Mouse (Mus musculus) layer of hippocampus, adult 9-10 months (tissue): Measurements from ENCODE around the gene Tmbim6.

Experiments used
- DNase-seq: peaks from one replicate; pipeline ENCODE4 v3.0.0; 2022; ENCODE audit warnings: low spot score

The Tmbim6 gene

DNA sequence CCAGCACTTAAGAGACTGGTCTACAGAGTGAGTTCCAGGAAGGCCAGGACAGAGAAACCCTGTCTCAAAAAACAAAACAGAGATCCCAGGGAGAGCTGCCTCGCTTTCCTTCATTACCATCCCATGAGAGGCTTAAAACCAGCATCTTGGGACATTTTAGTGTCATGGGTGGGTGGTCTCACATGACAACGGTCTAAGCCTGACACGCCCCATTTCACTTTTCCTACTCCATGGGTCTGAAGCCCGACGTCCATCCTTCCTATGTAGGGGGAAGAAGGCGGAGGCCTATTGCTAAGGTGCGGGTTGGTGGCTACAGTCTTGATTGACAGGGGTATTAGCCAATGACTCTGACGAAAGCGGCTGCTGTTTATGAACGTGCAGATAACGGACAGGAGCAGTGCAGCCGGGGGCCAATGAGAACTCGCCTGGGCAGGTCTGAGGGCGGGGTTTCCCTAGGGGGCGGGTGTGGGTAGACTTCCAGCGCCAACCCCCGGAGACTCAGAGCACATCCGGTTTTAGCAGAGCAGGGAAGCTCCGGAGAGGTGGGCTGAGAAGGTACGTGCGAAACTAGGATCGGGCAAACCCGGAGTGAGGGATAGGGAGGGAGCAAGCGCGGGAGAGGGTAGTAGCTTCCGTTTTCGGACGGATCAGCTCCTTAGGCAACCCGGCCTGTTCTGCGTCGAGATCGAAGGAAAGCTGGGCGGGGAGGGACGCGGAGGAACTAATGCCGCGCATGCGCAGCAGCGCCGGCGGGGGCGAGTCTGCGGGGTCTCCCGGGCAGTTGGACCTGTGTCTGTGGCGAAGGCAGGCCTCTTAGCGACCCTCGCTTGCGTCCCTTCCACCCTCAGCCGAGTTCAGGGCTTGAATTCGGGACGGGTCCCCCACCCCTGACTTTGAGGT, at the start of gene Tmbim6:
Gene Tmbim6 (plus strand): TSS at position 397 of the 900 bp plus-strand sequence.
- peak; percentile 100 for DNase-seq

DNA sequence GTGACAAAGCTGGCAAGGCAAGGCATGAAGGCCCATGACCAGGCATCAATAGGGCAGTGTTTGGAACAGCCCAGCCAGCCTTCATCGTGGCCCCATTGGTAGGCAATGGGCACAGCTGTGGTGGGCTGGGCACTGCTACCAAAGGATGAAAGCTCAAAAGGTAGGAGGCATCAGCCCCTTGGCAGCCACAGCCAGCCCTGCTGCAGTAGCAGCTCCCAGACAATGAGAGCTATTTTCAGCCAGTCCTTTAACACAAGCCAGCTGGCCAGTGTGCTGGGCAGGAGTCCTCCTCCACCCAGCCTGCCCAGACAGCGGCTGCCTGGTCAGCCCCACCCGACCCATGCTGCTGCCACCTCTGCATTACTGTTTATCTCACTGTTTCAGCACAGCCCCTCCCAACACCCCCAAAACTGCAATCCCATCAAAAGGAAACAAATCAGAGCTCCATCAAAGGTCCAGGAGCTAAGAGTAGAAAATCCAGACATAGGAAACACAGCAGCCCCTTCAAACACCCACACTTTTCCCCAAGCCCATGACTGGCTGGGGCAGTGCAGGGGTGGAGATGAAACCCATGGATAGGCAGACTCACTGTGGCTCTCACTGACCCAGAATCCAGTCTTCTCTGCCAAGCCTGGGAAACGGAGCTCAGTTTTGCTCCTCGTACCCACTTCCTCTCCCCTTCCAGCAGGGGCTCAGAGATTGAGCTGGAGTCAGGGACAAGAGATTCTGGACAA, 49.1 kb upstream of the Tmbim6 start:
- DNase-seq: no peak

DNA sequence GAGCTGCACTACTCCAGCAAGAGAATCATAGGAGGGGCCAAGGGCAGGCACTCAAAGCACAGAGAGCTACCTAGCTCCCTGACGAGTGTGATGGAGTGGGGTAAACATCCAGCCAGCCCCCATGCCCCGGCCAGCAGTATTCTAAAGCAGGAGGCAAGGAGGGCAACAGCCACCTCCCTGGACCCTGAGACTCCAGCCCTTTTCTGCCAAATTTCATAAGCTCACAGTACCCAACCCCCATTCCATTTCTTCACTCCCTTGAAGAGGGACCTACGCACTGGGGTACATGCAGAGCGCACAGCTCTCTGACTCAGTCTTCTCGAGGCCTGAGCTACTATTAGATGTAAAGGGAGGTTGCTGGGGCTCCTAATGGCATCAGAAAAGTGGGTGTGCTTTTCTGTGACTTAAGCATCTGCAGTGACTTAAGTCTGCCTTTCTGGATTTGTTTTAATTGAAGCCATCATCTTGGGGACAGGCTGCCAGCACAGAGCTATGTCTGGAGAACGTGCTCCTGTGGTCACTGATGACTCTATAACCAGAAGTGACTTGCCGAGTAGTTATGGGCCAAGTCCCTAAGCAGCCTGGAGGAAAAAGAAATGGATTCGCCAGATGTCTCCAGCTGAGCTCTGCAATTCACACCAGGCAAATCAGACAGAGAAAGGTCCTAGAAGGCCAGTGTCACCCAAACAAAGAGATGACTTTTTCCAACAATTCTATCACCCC, 48.4 kb upstream of the Tmbim6 start:
- DNase-seq: no peak

DNA sequence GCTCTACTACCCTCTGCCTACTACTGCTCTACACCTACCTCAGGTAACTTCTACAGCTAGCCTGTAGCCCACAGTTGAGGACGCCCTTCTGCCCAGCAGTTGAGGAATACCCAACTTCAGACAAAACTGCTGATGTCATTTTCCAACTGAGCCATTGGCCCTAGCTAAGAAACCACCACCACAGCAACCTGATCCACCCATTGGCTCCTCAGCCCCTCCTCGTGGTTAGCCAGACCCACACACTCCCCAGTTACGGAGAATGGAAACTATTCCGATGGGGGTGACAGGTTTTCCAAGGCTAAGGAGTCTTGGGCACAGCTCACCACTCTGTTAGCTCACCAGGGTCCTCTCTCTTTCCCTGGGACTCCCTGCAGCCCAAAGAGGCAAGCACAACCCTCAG, 47.7 kb upstream of the Tmbim6 start:
- no peak for DNase-seq

DNA sequence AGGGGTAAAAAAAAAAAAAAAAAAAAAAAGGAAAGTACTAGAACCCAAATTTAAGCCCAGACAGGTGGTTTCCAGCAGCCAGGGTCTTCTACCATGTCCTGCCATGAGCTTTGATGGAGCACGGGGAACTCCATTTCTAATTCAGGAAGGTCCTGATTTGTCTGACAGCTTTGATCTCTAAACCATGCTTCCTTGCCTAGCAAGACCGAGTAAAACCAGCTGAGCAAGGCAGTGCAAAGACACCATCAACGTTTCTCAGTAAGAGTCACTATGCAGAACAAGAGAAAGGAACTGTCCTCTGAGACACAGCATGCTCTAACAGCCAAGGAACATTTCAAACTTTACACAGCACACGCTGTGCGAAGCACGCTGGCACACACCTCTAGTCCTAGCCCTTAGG, 41.1 kb upstream of the Tmbim6 start:
- no peak for DNase-seq

- no peak for DNase-seq
Observed at GRCm38 (mm10) chr15:99352306-99352705, 40.4 kb upstream of the Tmbim6 start.

DNA sequence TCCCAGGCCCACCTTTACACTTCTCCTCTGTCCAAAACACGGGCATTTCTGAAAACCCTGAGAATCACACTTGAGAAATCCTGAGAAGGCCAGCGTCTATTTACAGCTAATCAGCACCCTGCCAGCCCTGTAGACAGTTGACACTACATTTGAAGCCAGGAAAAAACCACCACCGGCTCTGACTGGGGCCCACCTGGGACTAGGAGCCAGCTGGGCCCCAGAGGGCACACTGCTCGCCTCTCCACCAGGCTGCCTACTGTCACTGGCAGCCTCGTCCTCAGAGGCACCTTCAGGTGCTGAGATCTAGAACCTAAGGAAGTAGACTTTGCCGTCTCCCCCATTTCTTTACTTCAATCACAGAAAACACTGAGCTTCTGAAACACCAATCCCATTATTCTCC, 37.0 kb upstream of the Tmbim6 start:
- no peak for DNase-seq

DNA sequence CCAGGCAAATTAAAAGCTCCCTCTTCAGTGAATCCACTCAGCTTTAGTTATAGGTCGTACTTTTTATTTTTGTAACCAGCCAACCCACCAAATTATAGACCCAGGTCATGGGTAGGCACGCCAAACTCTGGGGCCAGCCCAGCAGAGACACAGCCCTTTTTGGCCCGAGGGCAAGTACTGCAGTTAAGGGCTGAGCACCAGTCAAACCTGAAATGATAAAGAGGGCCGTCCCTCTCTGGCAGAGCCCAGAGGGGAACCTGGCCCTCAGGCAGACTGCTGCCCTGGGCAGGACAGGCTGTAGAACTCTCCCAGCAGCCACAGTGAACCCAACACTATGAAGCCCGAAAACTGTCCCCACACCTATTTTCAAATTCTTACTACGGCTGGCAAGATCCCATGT, 36.2 kb upstream of the Tmbim6 start:
- DNase-seq: no peak

GRCm38 (mm10) chr15:99358952-99359351, 33.7 kb upstream of the Tmbim6 start:
- no peak for DNase-seq

DNA sequence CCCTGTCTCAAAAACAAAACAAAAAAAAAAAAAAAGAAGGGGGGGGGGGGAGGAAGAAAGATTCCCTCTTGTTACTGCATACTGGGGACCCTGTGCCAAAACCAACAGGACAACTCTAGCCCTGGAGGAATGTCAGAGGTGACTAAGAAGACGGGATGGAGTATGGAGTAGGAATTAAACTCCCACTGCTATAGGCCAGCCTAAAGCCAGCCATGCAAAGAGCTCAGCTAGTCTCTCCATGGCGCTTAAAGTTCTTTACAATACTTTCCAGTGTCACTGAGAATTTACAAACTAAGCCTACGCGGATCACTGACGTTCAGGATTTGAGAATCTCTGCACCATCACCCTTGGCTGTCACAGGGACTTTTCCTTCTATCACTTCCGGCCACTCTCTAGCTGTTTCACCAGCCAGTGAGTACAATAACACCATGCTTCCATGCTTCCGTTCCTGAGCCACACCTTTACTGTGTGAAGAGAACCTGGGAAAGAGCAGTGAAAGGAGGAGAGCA, 28.6 kb upstream of the Tmbim6 start:
- DNase-seq: no peak

DNA sequence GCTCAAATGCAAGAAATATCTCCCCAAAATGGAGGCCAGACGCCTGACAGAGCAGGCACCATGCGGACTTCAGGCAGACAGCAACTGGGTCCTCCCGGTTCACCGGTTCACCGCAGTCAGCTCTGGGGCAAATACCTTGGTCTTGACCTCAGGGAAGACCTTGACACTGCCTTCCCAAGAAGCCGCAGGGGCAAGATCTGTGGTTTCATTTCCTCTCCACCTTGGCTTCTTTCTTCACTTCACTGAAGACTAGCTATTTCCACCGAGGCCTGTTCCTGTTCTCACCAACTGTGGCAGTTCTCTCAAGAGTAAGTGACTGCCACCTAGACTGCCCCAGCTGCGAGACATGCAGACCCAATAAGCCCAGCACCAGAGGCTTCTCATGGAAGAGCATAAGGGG, 27.8 kb upstream of the Tmbim6 start:
- no peak for DNase-seq

DNA sequence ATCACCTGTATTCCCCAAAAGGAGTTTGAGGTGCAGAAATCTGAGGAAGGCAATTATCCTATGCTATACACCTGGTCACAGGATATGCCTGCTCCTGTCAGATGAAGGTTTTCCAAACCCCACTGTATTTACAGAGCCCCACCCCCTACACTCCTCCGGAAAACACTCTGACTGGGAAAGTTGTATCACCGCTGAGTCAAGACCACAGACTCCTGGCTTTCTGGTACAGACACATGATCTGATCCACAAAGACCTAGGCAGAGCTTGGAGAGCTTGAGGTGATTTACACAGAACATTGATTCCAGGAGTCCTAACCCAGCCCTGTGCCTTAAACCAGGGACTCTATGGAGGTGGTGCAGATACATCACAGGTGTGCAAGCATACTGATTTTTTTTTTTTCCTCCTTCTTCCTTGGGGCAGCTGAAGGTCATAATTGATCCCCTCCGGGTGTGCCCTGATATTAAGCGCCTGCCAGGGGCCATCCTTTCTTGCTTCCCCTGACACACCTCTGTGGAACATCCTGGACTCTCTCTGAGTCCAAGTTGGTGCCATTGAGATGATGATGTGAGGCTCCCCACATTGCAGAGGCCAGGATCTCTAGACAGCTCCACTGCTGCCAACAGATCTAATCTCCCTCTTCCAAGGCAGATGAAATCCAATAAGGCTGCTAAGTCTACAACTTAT, 24.0 kb upstream of the Tmbim6 start:
- DNase-seq: no peak

- no peak for DNase-seq
Observed at GRCm38 (mm10) chr15:99369391-99370171, 23.1 kb upstream of the Tmbim6 start.

GRCm38 (mm10) chr15:99370259-99370691, 22.4 kb upstream of the Tmbim6 start, which contains the start of gene Fmnl3:
Fmnl3 (minus strand) TSS chr15:99370482.
- DNase-seq: peak; percentile 91

- DNase-seq: no peak
Observed at GRCm38 (mm10) chr15:99371526-99372340, 20.9 kb upstream of the Tmbim6 start.

DNA sequence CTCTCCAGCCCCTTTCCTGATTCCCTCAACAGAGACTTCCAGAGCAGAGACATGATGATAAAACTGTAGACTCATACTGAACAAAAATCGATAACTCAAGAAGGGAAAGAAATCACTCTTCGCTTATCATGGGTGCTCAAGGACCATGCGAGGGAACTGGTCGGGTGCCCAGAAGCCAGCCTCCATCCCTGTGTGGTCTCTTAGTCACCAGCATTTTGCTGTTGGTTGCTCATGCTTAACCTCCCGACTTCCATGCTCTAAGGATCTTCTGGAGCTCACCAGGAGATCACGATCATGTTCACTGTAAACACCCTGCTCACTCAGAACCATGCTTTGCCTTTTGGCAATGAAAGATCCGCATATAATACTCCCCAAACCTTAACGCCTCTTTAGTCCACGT, 19.9 kb upstream of the Tmbim6 start:
- DNase-seq: no peak

DNA sequence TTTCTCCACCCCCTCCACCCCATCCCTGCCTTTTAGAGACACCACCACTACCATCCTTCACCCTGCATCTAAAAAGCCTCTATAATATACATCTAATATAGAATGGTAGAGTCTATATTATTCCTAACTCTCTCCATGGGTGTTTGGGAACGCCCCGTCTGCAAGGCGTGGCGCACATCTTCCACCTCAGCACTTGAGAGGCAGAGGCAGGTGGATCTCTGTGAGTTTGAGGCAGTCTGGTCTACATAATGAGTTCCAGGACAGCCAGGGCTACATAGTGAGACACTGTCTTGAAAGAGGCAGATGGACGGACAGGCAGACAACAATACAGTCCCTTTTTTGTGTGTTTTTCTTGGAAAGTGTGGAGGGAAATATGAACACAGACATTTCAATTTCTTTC, 17.6 kb upstream of the Tmbim6 start:
- no peak for DNase-seq

DNA sequence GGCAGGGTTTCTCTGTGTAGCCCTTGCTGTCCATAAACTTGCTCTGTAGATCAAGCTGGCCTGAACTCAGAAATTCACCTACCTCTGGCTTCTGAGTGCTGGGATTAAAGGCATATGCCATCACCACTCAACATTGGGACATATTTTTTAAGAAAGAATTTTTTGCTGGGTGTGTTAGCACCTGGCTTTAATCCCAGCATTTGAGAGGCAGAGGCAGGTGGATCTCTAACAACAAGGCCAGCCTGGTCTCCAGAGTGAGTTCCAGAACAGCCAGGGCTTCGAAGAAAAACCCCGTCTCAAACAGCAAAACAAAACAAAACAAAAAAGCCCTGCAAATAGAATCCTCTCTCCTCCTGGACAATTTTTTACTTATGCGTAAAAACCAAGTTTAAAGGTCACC, 17.1 kb upstream of the Tmbim6 start:
- DNase-seq: no peak

- DNase-seq: no peak
Observed at GRCm38 (mm10) chr15:99376240-99376639, 16.4 kb upstream of the Tmbim6 start.

DNA sequence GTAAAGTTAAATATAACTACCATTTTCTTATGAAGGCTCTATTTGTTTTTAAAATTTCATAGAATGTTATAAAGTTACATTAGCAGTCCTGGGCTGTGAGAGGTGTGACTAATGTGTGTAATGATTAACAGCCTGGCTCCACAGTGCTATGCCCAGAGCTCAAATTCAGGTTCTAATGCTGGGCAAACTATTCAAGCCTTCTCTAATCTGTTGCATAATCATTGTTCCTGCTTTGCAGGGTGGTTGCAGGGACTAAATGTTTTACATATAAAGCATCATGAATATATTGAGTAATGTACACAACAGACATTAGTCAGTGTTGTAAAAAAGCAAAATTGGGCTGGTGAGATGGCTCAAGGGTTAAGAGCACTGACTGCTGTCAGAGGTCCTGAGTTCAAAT, 9.8 kb upstream of the Tmbim6 start:
- no peak for DNase-seq
